Mouse (Mus musculus): ENCODE data around the gene Cep57l1. TPM values are rescaled to one million over a fixed set of nuclear protein-coding genes. Genes with fewer than 3 reads are reported as not detected.

Gene Cep57l1
- total RNA-seq, 2 experiments from 2014 or later: 5.5 to 6.6 TPM

- DNase-seq (ENCODE audit: low spot score in 2 of 2): peak; percentile 10 to 64
Measured at GRCm38 (mm10) chr10:41746554-41746953, 63.1 kb downstream of the Cep57l1 start.

DNA sequence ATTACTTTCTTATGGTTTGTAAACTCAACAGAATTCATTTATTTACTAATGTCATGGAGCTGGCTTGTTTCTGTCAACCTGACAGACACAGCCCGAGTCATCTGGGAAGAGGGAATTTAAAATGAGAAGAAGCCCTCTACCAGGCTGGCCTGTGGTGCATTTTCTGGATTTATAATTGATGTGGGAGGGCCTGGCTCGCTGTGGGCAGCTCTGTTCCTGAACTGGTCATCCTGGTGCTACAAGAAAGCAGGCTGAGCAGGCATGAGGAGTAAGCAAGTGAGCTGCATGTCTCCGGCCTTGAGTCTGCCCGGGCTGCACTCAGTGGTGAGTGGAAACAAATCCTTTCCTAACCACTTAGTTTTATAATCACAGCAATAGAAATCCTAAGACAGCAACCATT is 65.7 kb downstream of the Cep57l1 start:
- DNase-seq (ENCODE audit: low spot score in 2 of 2): no peak

GRCm38 (mm10) chr10:41740221-41740620 is 69.5 kb downstream of the Cep57l1 start:
- no peak for DNase-seq (ENCODE audit: low spot score in 2 of 2)

GRCm38 (mm10) chr10:41737245-41737644 is 72.4 kb downstream of the Cep57l1 start:
- DNase-seq (ENCODE audit: low spot score in 2 of 2): no peak

- no peak for DNase-seq (ENCODE audit: low spot score in 2 of 2)
Measured at GRCm38 (mm10) chr10:41735398-41735797, 74.3 kb downstream of the Cep57l1 start.

GRCm38 (mm10) chr10:41733214-41733613 is 76.5 kb downstream of the Cep57l1 start:
- no peak for DNase-seq (ENCODE audit: low spot score in 2 of 2)

DNA sequence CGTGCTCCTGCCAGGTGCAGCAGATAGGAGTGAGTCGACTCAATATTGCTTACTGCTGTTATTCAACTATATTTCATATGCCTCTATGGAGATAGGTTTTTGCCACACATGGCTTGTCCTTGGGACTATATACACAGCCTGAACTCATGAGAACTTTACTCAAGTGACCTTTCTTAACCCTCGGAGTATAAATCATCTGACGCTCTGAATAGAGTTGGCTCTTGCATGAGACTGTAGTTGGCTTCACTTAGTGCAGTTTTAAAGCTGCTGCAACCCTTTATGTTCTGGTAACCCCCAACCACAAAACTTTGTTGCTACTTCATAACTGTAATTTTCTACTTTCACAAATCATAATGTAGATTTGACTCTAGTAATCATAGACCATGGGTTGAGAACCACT is 77.7 kb downstream of the Cep57l1 start:
- DNase-seq (ENCODE audit: low spot score in 2 of 2): no peak

GRCm38 (mm10) chr10:41730746-41731145 is 78.9 kb downstream of the Cep57l1 start:
- DNase-seq (ENCODE audit: low spot score in 2 of 2): no peak

DNA sequence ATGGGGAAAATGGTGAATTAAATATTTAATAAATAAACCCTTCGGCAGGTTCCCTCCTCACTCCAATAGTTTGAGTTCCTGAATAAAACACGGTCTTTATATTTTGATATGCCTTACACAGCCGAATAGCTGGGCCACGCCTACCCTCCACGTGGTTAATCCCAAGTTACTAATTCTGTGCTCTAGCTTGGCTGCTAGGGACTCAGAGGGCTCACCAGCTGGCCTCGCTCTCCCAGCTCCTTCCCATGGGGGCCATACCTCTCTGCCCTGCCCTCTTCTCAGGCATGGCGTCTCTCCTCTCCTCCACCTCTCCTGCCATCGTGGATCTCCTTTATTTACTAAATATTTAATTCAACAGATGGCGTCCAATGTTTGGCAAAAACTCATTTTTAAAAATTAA is 83.5 kb downstream of the Cep57l1 start:
- no peak for DNase-seq (ENCODE audit: low spot score in 2 of 2)

DNA sequence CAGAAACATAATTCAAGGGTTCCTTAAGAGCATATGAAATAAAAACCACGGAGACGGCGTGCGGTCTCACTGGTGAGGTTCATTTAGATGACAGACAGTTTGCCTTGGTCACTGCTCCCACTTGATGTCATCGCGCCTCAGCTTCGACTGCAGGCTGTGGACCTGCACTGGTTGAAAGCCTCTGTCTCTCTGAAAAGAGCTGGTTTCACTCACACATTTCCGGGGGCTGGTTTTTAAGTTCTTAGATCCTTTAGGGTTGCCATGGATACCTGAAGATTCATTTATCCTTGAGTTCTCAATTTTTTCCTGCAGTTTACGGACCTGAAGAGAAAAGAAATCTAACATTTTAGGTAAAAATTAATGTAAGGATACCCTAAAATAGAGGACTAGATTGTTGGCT is 90.1 kb downstream of the Cep57l1 start:
- peak in 1 of 2 experiments; percentile 13 for DNase-seq (ENCODE audit: low spot score in 2 of 2)

DNA sequence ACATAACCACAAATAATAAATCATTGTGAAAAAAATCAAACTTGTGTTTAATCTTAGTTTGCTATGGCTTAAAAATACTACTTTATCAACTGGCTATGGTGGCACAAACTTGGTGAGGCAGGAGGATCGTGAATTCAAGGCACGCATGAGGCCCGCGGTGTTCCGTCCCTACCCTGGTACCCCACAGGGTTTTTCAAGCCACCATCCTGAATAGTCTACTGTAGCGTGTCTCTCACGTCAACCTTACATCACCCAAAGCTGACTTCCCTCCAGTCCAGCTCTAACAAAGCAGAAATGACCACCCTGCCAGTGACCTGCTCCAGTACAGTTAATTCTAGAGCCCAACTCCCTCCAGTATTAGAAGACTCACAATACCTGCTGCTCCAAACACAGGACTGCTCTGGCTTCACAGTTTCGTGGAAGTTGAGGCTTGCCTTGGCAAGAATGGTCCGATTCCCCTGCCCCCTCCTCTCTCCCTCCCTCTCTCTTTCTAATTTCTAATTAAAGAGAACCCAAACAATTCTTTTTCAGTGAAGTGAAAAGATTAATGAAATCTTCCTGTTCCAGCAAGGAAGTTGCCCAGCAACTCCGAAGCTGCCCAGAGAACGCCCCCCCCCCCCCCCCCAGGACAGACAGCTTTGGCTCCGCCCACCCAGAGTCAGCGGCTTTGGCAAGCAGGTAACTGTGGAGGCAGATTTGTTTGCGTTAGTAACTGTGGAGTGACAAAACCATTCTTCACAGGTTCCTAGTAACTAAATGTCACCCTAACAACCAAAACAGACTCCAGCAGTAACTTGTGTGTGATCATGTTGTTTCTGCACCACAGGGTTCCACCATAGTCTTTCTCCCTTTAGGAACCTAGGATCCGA is 93.4 kb downstream of the Cep57l1 start, which contains the start of gene Ccdc162:
Gene Ccdc162, minus strand, starts transcription at position 606 of the 869 bp plus-strand sequence.
- peak in 1 of 2 experiments; percentile 25 for DNase-seq (ENCODE audit: low spot score in 2 of 2)

DNA sequence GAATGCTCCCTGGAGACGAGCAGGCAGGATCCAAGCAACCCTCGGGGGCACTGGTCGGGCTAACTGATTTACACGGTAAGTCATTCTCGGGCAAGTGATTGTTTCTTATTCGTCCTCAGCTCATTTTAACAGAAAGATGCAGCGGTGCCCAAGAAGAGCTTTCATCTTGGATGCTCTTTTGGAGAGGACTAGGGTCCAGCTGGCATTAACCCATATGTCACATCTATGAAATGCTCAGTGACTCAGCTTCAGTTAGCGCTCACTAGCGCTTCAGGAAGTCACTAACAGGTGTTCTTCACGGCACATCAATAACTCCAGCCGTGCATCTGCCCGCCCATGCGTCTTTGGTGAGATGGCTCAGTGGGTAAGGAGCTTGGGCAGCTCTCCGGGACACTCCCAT is 94.1 kb downstream of the Cep57l1 start:
- no peak for DNase-seq (ENCODE audit: low spot score in 2 of 2)

DNA sequence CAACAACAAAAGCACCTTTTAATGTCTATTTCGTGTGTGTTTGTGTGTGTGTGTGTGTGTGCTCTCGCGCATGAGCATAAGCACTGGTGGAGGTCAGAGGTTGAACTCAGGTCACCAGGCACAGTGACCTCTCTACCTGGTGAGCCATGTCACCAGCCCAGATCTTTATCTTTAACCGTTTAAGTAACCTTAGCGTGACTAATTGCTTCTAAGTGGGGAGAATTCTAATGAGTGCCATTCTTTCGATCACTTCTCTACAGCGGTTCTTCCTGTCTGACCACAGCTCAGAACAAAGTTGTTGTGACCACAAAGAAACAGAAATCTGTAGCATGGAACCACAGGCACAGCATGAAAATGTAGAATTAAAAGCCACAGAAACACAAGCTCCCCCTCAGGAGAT is 98.2 kb downstream of the Cep57l1 start:
- DNase-seq (ENCODE audit: low spot score in 2 of 2): no peak

- no peak for DNase-seq (ENCODE audit: low spot score in 2 of 2)
Measured at GRCm38 (mm10) chr10:41710773-41711172, 98.9 kb downstream of the Cep57l1 start.

DNA sequence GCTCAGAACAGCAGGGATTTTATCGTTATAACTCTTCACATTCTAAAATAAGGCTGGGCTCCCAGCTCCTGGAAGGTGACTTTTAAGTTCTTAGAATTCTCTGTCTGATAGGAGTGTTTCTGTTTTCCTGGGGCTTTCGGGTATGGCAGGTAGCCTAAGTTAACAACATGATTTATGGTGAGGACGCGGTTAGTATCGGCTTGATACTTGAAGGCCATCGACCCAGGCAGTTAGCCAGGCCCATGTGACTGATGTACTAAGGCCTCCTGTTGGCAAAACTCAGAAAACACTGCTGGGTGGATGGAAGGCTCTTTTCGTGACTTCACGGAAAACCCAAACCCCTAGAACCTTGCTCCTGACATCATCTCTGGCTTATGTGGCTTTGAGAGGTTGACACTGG is 100.3 kb downstream of the Cep57l1 start:
- no peak for DNase-seq (ENCODE audit: low spot score in 2 of 2)

- no peak for DNase-seq (ENCODE audit: low spot score in 2 of 2)
Measured at GRCm38 (mm10) chr10:41699669-41700068, 110.0 kb downstream of the Cep57l1 start.

GRCm38 (mm10) chr10:41697040-41697439 is 112.6 kb downstream of the Cep57l1 start:
- DNase-seq (ENCODE audit: low spot score in 2 of 2): no peak

DNA sequence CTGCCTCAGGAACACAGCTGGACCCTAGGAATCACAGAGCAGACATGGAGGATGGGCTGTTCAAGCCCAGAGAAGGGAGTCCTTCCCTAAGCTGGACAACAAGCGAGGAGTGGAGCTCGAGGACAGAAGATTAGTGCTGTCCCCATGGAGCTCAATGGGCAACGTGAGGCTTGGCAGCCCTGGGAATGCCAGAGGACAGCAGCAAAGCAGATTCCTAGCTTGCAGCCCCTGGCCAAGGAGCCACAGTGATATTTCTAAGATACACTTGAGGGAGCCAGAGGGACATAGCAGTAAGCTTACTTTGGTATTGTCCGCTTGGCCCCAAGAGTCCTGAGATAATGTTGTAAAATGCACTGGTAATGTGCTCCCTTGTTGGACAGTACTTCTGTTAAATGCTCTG is 118.7 kb downstream of the Cep57l1 start:
- no peak for DNase-seq (ENCODE audit: low spot score in 2 of 2)

- DNase-seq (ENCODE audit: low spot score in 2 of 2): peak; percentile 41 to 69
Measured at GRCm38 (mm10) chr10:41689941-41690887, 119.5 kb downstream of the Cep57l1 start.

DNA sequence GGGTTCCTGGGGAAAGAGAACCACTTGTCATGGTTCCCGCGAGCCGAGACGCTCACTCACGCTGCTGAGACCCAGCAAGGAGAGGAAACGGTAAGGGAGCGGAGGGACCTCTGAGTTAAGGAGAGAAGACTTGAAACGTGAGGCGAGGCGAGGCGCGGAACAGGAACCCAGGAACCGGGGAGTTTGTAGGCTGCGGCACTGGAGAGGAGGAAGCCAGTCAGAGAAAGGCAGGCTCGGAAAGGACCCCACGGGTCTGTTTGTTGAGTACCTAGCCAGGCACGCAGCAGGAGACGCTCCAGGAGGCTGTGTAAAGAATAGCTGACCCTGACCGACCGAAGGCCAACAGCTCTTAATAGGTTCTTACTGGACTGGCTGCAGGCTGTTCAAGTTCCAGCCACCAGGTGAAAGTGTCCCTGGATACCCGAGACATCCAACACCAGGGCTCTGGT is 125.1 kb downstream of the Cep57l1 start:
- DNase-seq (ENCODE audit: low spot score in 2 of 2): no peak

GRCm38 (mm10) chr10:41682546-41683393 is 126.9 kb downstream of the Cep57l1 start:
- DNase-seq (ENCODE audit: low spot score in 2 of 2): peak; percentile 70 to 95
